Mouse (Mus musculus) heart, embryonic 10.5 days (tissue): ENCODE measurements around the gene Tedc2. TPM values are rescaled to one million over a fixed set of nuclear protein-coding genes. Genes with fewer than 3 reads are reported as not detected.

Experiments used
- DNase-seq: peaks from one replicate; pipeline ENCODE4 v3.0.0-alpha.2; 2017; ENCODE audit warnings: low spot score
- H3K27ac ChIP-seq: fragments of 300-500 bp; sonication (generic); 2 replicates; pipeline ENCODE4 v1.5.1; 2016; ENCODE audit warnings: mild to moderate bottlenecking
- H3K27me3 ChIP-seq: fragments of 300-500 bp; sonication (generic); 2 replicates; pipeline ENCODE4 v1.6.1; 2016; ENCODE audit warnings: mild to moderate bottlenecking; ENCODE audit not compliant: poor library complexity, insufficient read depth, severe bottlenecking
- H3K36me3 ChIP-seq: fragments of 300-500 bp; sonication (generic); 2 replicates; pipeline ENCODE4 v1.6.1; 2016; ENCODE audit warnings: mild to moderate bottlenecking, moderate library complexity
- H3K4me1 ChIP-seq: fragments of 300-500 bp; sonication (generic); 2 replicates; pipeline ENCODE4 v1.6.1; 2016; ENCODE audit warnings: mild to moderate bottlenecking
- H3K4me3 ChIP-seq: fragments of 300-500 bp; sonication (generic); 2 replicates; pipeline ENCODE4 v1.5.1; 2016; ENCODE audit warnings: mild to moderate bottlenecking, moderate library complexity
- H3K9me3 ChIP-seq: fragments of 300-500 bp; sonication (generic); 2 replicates; pipeline ENCODE4 v1.6.1; 2016; ENCODE audit warnings: mild to moderate bottlenecking, moderate library complexity
- WGBS: fragments of 180-500 bp; shearing (Covaris S2); methylation state at CpG from one replicate; pipeline ENCODE4 v1.1.7; 2016; 5-methylcytosine and 5-hydroxymethylcytosine counted together
- polyA plus RNA-seq: library from polyadenylated mRNA; unstranded; fragments of >200 nt; fragmentation: Nextera tagmentation; extraction: Ambion mirVana; gene quantifications from 2 replicates; pipeline ENCODE4 v1.2.1, GENCODE M21; 2016

Tedc2 gene
- polyA plus RNA-seq, 1 experiment from 2014 or later: 9.9 TPM

GRCm38 (mm10) chr17:24236921-24237320, 16.3 kb upstream of the Tedc2 start:
- WGBS: 91% methylated on average over 7 of the region's 7 CpGs
- Histone ChIP-seq H3K4me1 (no peaks in the 10 kb centered on the region), H3K27ac (no peak overlapping the region), H3K4me3 (no peak overlapping the region), H3K9me3 (no peaks in the 10 kb centered on the region), H3K36me3 (peaks cover 100% of the 10 kb centered on the region), H3K27me3 (no peaks in the 10 kb centered on the region)
- DNase-seq: no peak

- DNase-seq: no peak
- Histone ChIP-seq H3K27me3 (no peaks in the 10 kb centered on the region), H3K27ac (no peak overlapping the region), H3K9me3 (no peaks in the 10 kb centered on the region), H3K4me3 (no peak overlapping the region), H3K4me1 (no peaks in the 10 kb centered on the region), H3K36me3 (peaks cover 100% of the 10 kb centered on the region)
- WGBS: 98% methylated on average over 1 of the region's 1 CpGs
These were observed 15.8 kb upstream of the Tedc2 start for GRCm38 (mm10) chr17:24236479-24236878.

- H3K36me3 ChIP-seq: peaks cover 99% of the 10 kb centered on the region
- H3K9me3 ChIP-seq: no peaks in the 10 kb centered on the region
- no peak for DNase-seq
- H3K4me1 ChIP-seq: 0 out of 2 replicates have a peak, but pooled peaks cover 3% of the 10 kb centered on the region
- H3K4me3 ChIP-seq: no peak overlapping the region
- 86% methylated on average over 7 of the region's 7 CpGs for WGBS
- H3K27me3 ChIP-seq: no peaks in the 10 kb centered on the region
- no peak overlapping the region for H3K27ac ChIP-seq
These were observed 7.3 kb upstream of the Tedc2 start for GRCm38 (mm10) chr17:24227941-24228340.

GRCm38 (mm10) chr17:24226721-24227120, 6.1 kb upstream of the Tedc2 start:
- Histone ChIP-seq H3K4me1 (0 out of 2 replicates have a peak, but pooled peaks cover 3% of the 10 kb centered on the region), H3K27ac (0 out of 2 replicates have a peak overlapping the region, but pooled peaks have one; percentile 44), H3K4me3 (no peak overlapping the region), H3K27me3 (no peaks in the 10 kb centered on the region), H3K36me3 (peaks cover 92% of the 10 kb centered on the region), H3K9me3 (no peaks in the 10 kb centered on the region)
- no peak for DNase-seq
- 90% methylated on average over 8 of the region's 8 CpGs for WGBS

- Histone ChIP-seq H3K36me3 (peaks cover 83% of the 10 kb centered on the region), H3K4me3 (no peak overlapping the region), H3K4me1 (peaks cover 7% of the 10 kb centered on the region), H3K27me3 (no peaks in the 10 kb centered on the region), H3K9me3 (no peaks in the 10 kb centered on the region), H3K27ac (peak overlapping the region; percentile 23; the same call in 1 of the 2 replicates)
- 74% methylated on average over 5 of the region's 5 CpGs for WGBS
- DNase-seq: peak; percentile 88
These were observed 5.2 kb upstream of the Tedc2 start for GRCm38 (mm10) chr17:24225851-24226250.

GRCm38 (mm10) chr17:24224741-24225140, 4.1 kb upstream of the Tedc2 start:
- Histone ChIP-seq H3K4me3 (no peak overlapping the region), H3K4me1 (peaks cover 12% of the 10 kb centered on the region), H3K36me3 (peaks cover 72% of the 10 kb centered on the region), H3K27me3 (no peaks in the 10 kb centered on the region), H3K9me3 (no peaks in the 10 kb centered on the region), H3K27ac (peak overlapping the region; percentile 23; the same call in 1 of the 2 replicates)
- 88% methylated on average over 10 of the region's 10 CpGs for WGBS
- no peak for DNase-seq

GRCm38 (mm10) chr17:24223513-24223912, 2.9 kb upstream of the Tedc2 start:
- Histone ChIP-seq H3K27ac (0 out of 2 replicates have a peak overlapping the region, but pooled peaks have one; percentile 36), H3K4me1 (peaks cover 17% of the 10 kb centered on the region), H3K27me3 (no peaks in the 10 kb centered on the region), H3K4me3 (no peak overlapping the region), H3K36me3 (peaks cover 63% of the 10 kb centered on the region), H3K9me3 (no peaks in the 10 kb centered on the region)
- 90% methylated on average over 5 of the region's 5 CpGs for WGBS
- no peak for DNase-seq

- no peak for DNase-seq
- 72% methylated on average over 6 of the region's 6 CpGs for WGBS
- no peak overlapping the region for H3K4me3 ChIP-seq
- no peak overlapping the region for H3K27ac ChIP-seq
- no peaks in the 10 kb centered on the region for H3K27me3 ChIP-seq
- H3K9me3 ChIP-seq: no peaks in the 10 kb centered on the region
- H3K4me1 ChIP-seq: peaks cover 17% of the 10 kb centered on the region
- peaks cover 61% of the 10 kb centered on the region for H3K36me3 ChIP-seq
These were observed 2.0 kb upstream of the Tedc2 start for GRCm38 (mm10) chr17:24222653-24223052.

GRCm38 (mm10) chr17:24216836-24217235, 3.8 kb downstream of the Tedc2 start:
- H3K9me3 ChIP-seq: no peaks in the 10 kb centered on the region
- no peak for DNase-seq
- H3K27me3 ChIP-seq: no peaks in the 10 kb centered on the region
- no peak overlapping the region for H3K27ac ChIP-seq
- peaks cover 21% of the 10 kb centered on the region for H3K4me1 ChIP-seq
- WGBS: 66% methylated on average over 4 of the region's 4 CpGs
- no peak overlapping the region for H3K4me3 ChIP-seq
- peaks cover 38% of the 10 kb centered on the region for H3K36me3 ChIP-seq

- no peak for DNase-seq
- WGBS: 80% methylated on average over 6 of the region's 6 CpGs
These were observed 7.5 kb downstream of the Tedc2 start for GRCm38 (mm10) chr17:24213186-24213585.

GRCm38 (mm10) chr17:24212441-24213018, 8.1 kb downstream of the Tedc2 start:
- peaks cover 48% of the 10 kb centered on the region for H3K4me1 ChIP-seq
- peak overlapping the region; percentile 91 for H3K27ac ChIP-seq
- DNase-seq: no peak
- no peaks in the 10 kb centered on the region for H3K9me3 ChIP-seq
- 29% methylated on average over 5 of the region's 5 CpGs for whole genome bisulfite sequencing
- peaks cover 27% of the 10 kb centered on the region for H3K27me3 ChIP-seq
- peaks cover 29% of the 10 kb centered on the region for H3K36me3 ChIP-seq
- peak overlapping the region; percentile 74 for H3K4me3 ChIP-seq

More at GRCm38 (mm10) chr17:24213186-24213585, 7.5 kb downstream of the Tedc2 start:
- Histone ChIP-seq H3K9me3 (no peaks in the 10 kb centered on the region), H3K4me1 (peaks cover 42% of the 10 kb centered on the region), H3K4me3 (no peak overlapping the region), H3K36me3 (peaks cover 35% of the 10 kb centered on the region), H3K27ac (no peak overlapping the region), H3K27me3 (peaks cover 21% of the 10 kb centered on the region)

GRCm38 (mm10) chr17:24211631-24212440, 8.8 kb downstream of the Tedc2 start:
- Histone ChIP-seq H3K4me3 (peak overlapping the region; percentile 74), H3K36me3 (peaks cover 23% of the 10 kb centered on the region), H3K27me3 (peaks cover 34% of the 10 kb centered on the region), H3K9me3 (no peaks in the 10 kb centered on the region), H3K4me1 (peaks cover 55% of the 10 kb centered on the region), H3K27ac (peak overlapping the region; percentile 91)
- DNase-seq: peak; percentile 89
- 2% methylated on average over 37 of the region's 37 CpGs for whole genome bisulfite sequencing

- H3K36me3 ChIP-seq: peaks cover 11% of the 10 kb centered on the region
- 58% methylated on average over 3 of the region's 3 CpGs for WGBS
These were observed 10.1 kb downstream of the Tedc2 start for GRCm38 (mm10) chr17:24210591-24210990.

More at GRCm38 (mm10) chr17:24210591-24210990, 10.1 kb downstream of the Tedc2 start:
- DNase-seq: no peak
- Histone ChIP-seq H3K4me1 (peaks cover 68% of the 10 kb centered on the region), H3K27me3 (peaks cover 42% of the 10 kb centered on the region), H3K4me3 (peak overlapping the region; percentile 74), H3K27ac (peak overlapping the region; percentile 17; the same call in 1 of the 2 replicates), H3K9me3 (no peaks in the 10 kb centered on the region)
